Mouse (Mus musculus) right cerebral cortex, adult 2 months (tissue): Measurements from ENCODE around the gene Enpp6.
A peak's percentile ranks its signal among the peaks of the same experiment; 100 is the strongest.

Experiments used
- DNase-seq, 2 experiments: peaks; one replicate each; pipeline ENCODE4 v3.0.0; 2021 to 2022; ENCODE audit warnings: low spot score in 2 of 2

The Enpp6 gene

DNA sequence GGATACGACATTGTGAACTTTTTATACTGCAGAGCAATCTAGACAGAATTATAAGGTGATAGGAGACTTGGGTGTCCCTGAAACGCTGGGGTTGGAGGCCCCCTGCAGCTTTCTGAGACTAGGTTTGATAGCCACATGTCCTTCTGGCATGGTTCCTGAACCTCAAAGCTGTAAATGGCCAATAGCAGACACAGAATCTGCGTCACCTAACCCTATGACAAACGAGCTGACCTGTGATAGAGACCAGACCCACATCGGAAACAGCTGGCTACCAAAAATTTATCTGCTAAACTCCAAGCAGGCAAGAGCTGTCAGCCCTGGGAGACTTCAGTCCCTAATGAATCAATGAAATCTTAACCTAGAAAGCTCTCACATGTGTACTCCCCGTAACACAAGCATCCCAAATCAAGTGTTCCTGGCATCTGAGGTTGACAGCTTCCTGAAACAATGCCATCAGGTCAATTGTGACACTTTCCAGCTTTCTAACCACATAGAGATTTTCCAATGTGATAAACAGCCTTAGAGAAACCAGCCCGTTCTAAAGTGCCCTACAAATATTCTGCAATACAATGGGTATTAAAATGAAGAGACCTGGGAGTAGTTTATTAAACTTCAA is 74.5 kb downstream of the Enpp6 start:
- no peak for DNase-seq

DNA sequence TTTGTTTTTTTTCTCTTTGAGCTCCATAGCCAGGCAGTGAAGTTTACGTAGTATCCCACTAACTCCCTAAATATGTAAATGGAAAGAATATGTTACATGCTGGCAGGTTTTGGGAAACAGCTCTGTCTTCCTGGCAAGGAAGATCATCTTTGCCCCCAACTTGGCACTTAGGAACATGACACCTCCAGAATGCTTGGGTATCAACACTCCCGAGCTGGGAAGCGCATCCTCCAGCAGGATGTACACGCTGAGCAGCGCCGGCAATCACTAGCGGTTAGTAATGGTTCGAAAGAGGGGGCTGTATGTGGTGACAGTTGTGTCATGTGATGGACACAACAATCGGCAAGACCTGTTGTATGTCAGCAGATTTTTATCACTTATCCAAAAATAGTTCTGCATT is 80.4 kb downstream of the Enpp6 start:
- no peak for DNase-seq

DNA sequence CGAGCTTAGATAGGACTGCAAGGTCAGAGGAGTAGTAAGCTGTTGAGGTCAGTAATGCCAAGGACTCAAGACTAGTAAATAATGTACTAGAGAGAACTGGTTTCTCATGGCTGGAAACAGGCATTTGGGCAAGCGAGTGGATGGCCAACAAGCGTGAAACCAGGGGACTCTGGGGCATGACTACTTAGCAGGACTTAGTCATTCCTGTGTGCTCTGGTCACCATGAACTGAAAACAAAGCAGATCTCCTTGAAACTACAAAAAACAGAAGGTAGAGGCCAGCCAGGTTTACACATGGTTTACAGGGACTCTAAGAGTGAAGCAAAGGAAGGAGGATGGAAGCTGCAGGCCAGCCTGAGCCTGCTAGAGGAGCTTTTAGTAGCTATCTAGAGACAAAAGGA is 82.9 kb downstream of the Enpp6 start:
- DNase-seq, result no peak

DNA sequence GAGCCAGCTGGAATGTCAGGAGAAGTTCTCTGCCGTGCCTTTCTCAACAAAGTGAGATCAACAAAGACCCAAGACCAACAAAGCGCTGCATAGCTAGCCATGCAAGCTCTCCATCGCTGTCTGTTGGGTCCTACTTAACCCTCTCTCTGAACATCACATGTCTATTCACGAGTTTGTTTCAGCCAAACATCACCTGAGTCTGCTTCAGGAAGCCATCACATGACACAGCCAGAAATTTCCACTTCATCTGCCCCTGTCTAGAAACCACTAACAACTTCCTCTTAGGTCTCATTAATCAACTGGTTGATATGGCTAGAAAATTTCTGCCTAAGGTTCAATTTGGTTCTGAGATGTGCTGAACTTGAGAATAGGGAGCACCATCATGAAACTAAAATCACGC is 85.3 kb downstream of the Enpp6 start:
- no peak for DNase-seq

DNA sequence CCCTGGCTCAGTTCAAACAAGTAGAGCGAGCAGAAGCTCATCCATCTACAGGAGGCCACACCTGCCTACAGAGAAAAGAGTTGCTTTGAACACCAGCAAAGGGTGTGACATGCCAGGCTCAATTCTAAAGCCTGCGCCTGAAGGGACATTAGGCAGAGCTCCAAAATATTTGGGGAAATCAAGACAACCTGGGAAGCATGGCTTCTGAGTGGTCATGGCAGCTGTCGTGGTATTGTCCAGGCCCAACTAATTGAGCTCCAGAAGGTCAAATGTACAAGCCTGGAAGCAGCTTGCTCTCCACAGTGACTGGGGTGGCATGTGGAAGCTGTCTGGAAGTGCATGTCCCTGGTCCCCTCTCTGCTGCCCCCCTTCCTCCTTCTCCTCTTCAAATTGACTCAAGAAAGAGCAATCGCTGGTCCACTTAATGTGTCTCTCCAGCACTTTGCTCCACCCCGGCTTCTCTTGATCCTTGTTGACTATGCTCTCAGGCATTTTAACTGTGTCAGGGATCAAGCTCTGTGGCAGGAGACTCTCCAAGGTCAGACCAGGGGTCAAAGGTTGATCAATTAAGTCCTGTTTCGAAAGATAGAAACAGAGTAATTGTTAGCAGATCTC is 89.4 kb downstream of the Enpp6 start:
- DNase-seq, result no peak

DNA sequence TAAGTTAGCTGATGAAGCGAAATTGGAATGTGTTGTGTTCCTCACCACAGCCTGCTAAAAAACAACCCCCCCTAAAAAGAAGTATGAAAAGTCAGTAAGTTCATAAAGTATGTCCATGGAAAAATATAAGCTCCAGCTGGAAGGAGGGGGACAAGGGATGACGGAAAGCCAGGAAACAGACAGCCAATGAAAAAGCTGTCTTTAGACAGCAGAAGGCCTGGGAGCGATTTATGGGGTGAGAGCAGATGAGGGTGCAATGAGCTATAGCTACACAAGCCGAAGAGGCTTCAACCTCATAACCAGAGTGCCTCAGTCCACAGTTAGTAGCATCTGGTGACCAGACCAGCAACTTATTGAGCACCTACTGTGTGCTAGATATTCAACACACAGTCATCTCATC is 93.3 kb downstream of the Enpp6 start:
- no peak for DNase-seq

DNA sequence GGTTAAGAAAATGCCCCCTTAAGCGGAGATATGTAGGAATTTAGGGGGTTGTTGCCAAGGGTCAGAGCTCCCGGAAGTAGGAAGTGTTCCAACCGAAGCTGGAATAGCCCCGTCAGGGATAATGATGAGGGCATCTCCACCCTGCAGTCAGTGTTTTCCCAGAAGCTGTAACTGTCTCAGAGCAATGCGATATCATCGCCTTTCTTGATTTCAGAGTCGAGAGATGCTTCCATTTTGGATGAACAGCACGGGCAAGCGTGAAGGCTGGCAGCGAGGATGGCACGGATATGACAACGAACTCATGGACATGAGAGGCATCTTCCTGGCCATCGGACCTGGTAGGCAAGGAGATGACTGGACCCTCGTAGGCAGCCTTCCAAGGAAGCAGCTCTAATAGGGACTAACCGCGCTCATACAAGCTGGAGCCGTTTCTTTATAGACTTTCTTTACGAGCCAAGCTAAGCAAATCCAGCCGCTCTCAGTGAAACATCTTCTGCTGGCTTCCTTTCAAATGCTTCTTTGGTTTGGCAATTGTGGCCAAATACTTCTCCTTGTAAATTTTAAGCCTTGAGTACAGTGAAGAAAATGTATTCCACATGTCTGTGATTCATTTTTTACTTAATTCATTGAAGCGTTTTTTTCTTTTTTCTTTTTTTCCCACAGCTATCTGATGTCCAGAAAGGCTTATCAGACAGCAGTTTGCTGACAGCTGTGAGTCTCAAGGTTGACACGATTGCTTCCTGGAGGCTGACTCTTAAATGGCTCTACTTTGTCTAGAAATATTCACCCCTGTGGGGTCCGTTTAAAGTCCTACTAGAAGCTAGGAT is 95.7 kb downstream of the Enpp6 start:
- DNase-seq, result peak in 1 of 2 experiments; percentile 15

DNA sequence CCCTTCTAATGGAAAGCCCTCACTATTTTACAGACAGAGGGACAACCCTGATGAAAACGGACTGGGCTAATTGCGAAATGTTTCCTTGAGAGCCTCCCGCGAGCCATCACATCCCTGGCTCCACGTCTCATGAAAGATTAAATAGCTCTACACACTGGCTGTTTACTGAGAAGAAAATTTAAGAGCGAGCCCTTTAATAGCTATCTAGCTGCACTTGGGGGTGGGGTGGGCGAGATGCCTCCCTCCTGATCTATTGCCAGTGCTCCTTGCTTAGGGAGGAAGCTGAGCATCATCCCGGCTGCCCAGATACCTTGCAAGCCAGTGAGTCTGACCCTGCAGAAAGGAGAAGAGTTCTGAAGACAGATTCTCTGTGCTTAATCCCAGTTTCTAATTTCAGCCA is 103.3 kb downstream of the Enpp6 start:
- DNase-seq, result no peak

DNA sequence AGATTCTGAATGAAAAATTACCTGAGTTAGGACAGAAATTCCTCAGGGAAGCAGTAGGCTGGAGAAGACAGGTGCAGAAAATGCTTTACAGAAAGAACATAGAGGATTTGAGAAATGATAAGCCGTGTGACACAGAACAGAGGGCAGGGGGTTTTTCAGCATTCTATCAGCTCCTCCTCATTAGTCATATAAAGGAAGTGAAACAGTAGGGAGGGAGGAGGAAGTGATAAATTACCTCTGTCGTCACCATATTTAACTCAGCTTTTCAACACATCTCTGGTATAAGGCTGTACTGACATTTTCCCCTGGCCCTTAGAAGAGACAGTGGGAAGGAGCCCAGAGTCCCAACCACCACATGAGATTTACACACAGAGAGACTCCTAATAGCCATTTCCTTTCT is 118.9 kb downstream of the Enpp6 start:
- no peak for DNase-seq

DNA sequence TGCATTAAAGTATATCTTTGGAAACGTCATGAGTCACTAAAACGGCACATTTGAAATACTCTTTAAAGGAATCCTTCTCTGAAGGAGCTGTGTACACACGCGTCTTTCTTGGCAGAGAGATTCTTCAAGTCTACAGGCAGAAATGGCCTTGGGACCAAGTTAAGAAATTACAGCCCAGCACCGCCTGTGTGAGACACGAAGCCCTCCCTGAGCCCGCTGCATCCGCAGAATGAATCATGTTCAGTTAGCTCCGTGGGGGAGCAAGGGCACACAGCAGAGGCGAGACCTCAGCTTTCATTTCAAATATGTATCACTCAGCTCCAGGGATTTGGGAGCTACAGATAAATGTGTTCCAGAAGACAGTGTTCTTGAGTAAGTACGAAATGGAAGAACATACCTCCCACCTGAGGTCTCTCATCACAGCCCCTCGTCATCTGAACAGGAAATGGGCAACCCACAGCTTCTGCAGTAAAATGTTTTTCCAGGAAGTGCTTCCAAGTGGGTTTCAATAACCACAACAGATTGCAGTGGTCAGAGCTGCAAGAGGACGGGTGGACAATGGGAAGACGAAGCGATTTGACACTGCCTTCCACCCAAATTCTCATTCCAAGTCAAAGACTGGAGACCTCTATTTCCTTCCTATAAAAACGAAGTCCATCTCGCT is 127.6 kb downstream of the Enpp6 start:
- DNase-seq, result peak; percentile 11 to 18

DNA sequence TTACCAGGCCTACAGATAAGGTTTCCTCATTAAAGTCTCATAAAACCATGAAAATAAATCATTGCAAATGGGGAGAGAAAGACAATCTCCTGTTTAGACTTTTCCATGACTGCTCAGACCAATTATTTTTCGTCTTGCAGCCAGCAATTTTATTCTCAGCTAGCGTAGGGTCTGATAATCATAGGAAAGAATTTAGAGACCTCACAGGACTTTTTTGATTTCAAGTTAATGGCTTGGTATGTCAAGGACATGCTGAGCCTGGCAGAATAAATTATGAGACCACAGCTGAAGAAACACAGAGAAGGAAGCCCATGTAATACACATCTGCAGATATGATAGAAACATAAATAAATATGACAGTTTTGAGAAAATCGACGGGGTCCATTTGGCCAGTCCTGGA is 130.6 kb downstream of the Enpp6 start:
- DNase-seq, result no peak

DNA sequence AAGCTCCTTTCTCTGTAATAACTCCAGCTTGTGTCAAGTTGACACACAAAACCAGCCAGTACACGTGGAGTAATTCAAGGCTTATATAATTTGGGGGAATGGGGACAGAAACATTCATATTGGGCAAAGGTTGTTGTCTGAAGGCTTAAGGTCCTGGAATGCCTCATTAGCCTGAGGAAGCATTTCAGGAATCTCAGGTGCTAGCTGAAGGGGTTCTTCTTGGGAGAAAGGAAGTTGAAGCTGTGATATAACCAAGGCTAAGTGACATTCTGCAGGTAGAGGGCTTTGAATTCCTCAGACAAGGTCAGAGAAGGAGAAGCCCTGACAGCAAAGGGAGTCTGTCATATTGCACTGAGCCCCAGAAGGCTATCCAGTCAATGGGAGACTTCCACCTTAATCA is 133.2 kb downstream of the Enpp6 start:
- DNase-seq, result no peak

DNA sequence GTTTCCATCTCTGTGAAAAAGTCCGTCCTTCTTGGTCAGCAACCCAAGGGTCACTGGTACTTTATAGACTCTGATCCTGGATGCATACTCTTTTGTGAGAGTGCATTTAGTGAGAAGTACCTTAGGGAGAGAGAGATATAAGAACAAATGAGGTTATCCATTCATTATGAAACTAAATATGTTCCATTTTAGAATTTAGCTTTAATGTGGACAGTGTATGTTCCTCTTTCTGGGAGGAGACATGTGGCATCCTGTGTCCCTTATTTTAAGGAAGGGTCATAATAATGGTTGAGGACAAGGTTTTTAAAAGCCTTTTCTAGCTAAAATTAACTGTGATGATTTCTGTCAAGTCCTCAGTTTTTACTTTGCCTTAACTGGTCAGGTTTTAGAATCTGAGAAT is 142.2 kb downstream of the Enpp6 start:
- no peak for DNase-seq

DNA sequence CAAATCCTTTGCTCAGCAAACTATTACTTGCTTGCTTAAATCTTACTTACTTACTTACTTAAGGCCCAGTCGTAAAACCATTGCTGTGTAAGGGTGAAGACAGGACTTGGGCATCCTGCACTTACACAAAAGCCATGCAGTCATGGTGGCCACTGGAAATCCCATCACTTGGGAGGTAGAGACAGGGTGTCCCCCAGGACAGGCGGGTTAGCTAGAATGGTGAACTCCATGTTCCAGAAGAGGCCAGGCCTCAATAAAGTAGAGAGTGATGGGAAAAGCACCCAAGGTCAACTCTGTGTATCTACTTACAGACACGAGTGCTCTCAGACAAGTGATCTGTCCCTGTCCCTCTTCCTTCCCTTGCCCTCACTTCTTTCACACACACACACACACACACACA is 146.7 kb downstream of the Enpp6 start:
- DNase-seq, result no peak

DNA sequence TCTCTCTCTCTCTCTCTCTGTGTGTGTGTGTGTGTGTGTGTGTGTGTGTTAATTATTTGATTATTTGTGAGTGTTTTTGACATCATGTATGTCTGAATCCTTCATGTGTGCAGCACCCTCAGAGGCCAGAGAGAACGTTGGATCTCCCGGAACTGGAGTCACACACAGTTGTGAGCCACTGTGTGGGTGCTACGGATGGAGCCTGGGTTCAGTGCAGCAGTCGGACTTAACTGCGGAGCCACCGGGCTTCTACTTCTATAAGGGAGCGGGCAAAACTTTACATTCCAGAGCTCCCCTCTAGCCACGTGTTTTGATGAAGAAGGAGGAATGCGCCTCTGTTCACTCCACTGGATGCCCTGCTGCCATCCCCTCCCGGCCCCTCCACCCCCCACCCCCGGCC is 148.0 kb downstream of the Enpp6 start:
- no peak for DNase-seq

DNA sequence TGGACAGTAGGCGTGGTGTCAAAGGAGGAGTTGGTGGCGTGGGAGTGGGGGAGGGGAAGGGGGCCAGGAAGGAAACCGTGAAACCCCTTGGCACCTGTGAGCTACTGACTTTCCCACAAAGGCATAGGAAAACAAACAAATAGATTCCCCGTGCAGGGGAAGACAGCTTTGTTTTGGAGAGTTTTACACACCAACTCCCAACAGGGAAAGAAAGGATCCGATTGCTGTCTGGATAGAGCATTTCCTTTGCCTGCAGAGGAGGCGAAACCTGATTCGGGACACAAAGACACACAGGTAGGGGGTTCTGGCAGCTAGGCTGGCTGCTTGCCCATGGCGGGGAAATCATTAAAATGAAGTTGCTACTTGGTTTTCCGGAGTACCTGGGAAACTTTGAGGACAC is 148.9 kb downstream of the Enpp6 start:
- no peak for DNase-seq

DNA sequence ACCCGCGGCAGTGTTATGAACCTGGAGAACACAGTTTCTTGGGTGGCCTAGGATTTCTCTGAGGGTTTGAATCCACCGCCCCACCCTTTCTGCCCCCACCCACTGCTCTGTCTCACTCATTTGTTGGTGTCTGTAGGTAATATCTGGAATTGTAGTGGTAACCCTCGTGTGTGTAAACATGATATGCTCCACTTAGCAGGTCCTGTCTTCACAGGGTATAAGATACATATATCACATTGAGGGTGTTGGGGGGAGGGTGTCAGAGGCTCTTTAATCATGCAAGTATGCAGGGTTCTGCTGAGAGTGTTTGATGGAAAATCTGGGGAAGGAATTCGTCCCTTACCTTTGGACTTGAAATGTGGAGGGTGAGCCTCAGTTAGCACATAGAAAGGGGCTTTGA is 149.4 kb downstream of the Enpp6 start:
- DNase-seq, result no peak

DNA sequence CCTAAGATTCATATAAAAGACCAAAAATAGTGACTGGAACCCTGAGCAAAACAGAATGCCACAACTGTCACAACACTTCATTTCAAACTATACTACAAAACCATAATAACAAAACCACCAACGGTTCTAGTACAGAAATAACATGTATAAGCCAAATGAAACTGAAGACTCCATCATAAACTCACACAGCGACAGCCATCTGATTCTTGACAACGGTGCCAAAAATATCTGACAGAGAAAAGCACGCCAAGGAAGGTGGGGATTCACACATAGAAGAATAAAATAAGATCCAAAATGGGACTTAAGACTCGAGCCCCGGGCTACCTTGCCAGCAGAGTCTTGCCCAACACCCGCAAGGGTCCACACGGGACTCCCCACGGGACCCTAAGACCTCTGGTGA is 158.6 kb downstream of the Enpp6 start:
- no peak for DNase-seq
